Mouse (Mus musculus) hindbrain, embryonic 12.5 days (tissue): ENCODE data around the gene Arhgap29. TPM values are rescaled to one million over a fixed set of nuclear protein-coding genes. Genes with fewer than 3 reads are reported as not detected.

Source experiments
- ATAC-seq: fragments of 200-750 bp; cut with Nextera tagmentation; 2 replicates; pipeline ENCODE4 v1.8.0; 2017; ENCODE audit warnings: moderate TSS enrichment; ENCODE audit not compliant: low FRiP score
- H3K27ac ChIP-seq: fragments of 300-500 bp; sonication (generic); 2 replicates; pipeline ENCODE4 v1.5.1; 2016; ENCODE audit warnings: mild to moderate bottlenecking
- H3K27me3 ChIP-seq: fragments of 300-500 bp; sonication (generic); 2 replicates; pipeline ENCODE4 v1.6.1; 2016; ENCODE audit warnings: mild to moderate bottlenecking
- H3K36me3 ChIP-seq: fragments of 300-500 bp; sonication (generic); 2 replicates; pipeline ENCODE4 v1.6.1; 2016; ENCODE audit warnings: mild to moderate bottlenecking
- H3K4me1 ChIP-seq: fragments of 300-500 bp; sonication (generic); 2 replicates; pipeline ENCODE4 v1.6.1; 2016
- H3K4me2 ChIP-seq: fragments of 300-500 bp; sonication (generic); replicated peaks from 2 replicates; pipeline ENCODE4 v1.6.1; 2016; ENCODE audit warnings: mild to moderate bottlenecking
- H3K4me3 ChIP-seq: fragments of 300-500 bp; sonication (generic); 2 replicates; pipeline ENCODE4 v1.5.1; 2016; ENCODE audit warnings: mild to moderate bottlenecking
- H3K9ac ChIP-seq: fragments of 300-500 bp; sonication (generic); 2 replicates; pipeline ENCODE4 v1.6.1; 2016; ENCODE audit warnings: mild to moderate bottlenecking, moderate library complexity
- H3K9me3 ChIP-seq: fragments of 300-500 bp; sonication (generic); replicated peaks from 2 replicates; pipeline ENCODE4 v1.6.1; 2016; ENCODE audit warnings: mild to moderate bottlenecking
- WGBS: fragments of 180-500 bp; shearing (Covaris S2); methylation state at CpG from one replicate; pipeline ENCODE4 v1.1.7; 2016; 5-methylcytosine and 5-hydroxymethylcytosine counted together
- polyA plus RNA-seq: library from polyadenylated mRNA; unstranded; fragments of >200 nt; fragmentation: Nextera tagmentation; extraction: Ambion mirVana; gene quantifications from 2 replicates; pipeline ENCODE4 v1.2.1, GENCODE M21; 2016

The Arhgap29 gene
- polyA plus RNA-seq, 1 experiment from 2014 or later: 41.5 TPM

DNA sequence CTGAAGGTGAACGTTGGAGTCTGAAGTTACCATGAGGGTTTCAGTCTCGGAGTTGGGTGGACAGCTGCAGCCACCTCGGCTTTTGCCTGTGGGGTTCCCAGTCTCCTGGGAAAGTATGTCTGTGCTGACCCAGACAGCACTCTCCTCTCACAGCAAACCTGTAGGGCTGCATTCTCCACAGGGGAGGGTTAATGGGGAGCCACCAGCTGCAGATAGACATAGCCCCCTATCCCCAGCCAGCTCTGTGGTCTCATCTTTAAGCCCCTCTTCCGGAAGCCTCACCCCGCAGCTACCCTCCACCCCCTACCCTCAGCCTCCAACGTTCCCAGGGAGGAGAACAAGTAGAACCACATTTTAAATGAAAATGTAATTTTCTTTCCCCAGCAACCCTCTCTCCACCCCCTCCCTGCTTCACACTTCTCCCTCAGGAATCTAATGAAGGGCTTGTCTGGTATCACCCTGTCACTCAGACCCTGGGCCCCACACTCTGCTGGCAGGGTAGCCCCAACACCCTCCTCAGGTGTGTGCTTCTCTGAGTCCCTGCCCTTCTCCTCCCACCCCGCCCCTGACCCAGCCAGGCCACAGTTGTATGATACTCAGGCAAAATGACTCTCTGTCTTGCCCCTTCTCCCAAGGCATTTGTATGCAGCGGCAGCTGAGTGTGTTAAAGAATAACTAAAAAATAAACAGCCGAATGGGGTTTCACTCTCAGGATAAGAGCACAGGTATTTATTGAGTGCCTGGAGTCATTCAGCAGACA is 106.3 kb downstream of the Arhgap29 start:
- no peaks in the 10 kb centered on the region for H3K9me3 ChIP-seq
- 0 out of 2 replicates have a peak, but pooled peaks cover 5% of the 10 kb centered on the region for H3K4me1 ChIP-seq
- 61% methylated on average over 9 of the region's 9 CpGs for WGBS
- H3K27me3 ChIP-seq: peaks cover 6% of the 10 kb centered on the region; the same call in 1 of the 2 replicates
- no peak overlapping the region for H3K4me3 ChIP-seq
- no peak overlapping the region for H3K4me2 ChIP-seq
- H3K27ac ChIP-seq: no peak overlapping the region
- H3K9ac ChIP-seq: no peak overlapping the region
- H3K36me3 ChIP-seq: no peaks in the 10 kb centered on the region
- ATAC-seq: no peak

DNA sequence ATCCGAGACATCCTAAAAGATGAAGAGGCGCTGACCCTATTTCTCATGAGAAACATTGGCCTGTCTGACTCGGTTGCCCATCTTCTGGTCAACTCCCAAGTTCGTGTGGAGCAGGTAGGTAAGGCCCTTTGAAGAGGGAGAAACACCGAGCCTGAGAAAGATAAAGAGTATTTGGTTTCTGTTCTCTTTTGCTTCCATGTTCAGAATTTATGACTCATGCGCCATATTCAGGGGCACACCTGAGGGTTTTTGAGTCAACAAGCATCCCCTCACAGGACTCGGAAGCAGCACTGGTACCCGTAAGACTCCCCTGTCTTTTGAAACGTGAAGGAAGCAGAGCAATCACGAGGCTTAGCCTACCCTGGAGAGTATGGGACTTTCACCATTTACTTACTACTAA is 110.2 kb downstream of the Arhgap29 start:
- no peak overlapping the region for H3K4me3 ChIP-seq
- H3K36me3 ChIP-seq: no peaks in the 10 kb centered on the region
- H3K9ac ChIP-seq: no peak overlapping the region
- no peaks in the 10 kb centered on the region for H3K4me1 ChIP-seq
- H3K4me2 ChIP-seq: no peak overlapping the region
- no peak for ATAC-seq
- no peaks in the 10 kb centered on the region for H3K27me3 ChIP-seq
- H3K9me3 ChIP-seq: no peaks in the 10 kb centered on the region
- WGBS: 88% methylated on average over 10 of the region's 10 CpGs
- no peak overlapping the region for H3K27ac ChIP-seq

DNA sequence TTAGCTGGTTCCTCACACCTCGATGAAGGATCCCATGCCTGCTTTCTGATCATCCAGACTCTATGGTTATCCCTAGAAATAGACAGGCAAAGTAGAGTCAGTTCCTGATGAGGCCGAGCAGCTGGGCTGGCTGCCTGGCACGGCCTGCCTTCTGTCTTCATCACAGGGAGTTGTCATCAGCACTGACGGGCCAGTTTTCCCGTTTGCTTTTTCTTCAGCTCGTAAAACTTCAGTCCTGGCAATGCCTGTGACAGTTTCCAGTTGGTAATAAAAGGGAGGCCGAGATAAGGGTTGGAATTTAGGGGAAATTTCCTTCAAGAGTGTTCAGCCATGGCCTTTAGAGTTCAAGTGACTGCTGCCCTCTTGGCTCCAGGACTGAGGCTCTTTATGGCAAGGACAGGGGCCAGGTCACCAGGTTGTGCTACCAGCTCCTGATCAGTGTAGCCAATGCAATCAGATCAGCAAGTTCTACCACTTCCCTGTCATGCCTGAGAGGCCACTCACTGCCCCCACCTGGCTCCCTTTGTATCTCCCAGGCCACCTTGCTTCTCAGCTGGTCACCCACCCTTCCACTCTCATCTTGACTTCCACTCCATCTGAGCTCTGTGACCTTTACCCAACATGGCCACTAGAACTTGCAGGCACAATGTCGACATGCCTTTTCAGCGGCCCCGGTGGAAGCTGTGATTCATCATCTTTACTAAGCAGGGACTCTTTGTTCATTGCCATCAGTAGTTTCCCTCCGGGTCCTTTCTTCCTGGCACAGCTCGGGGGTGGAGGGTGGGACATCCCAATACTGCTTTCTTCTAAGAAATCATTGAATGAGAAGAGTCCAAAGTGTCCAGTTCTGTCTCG is 112.4 kb downstream of the Arhgap29 start:
- Histone ChIP-seq H3K27me3 (no peaks in the 10 kb centered on the region), H3K4me2 (no peak overlapping the region), H3K9me3 (no peaks in the 10 kb centered on the region), H3K27ac (no peak overlapping the region), H3K4me3 (no peak overlapping the region), H3K4me1 (no peaks in the 10 kb centered on the region), H3K36me3 (no peaks in the 10 kb centered on the region), H3K9ac (no peak overlapping the region)
- no peak for ATAC-seq
- WGBS: 85% methylated on average over 13 of the region's 13 CpGs

Other genes starting within 250 kb of the Arhgap29 start
- gene F3, start 229.0 kb upstream of the Arhgap29 start, polyA plus RNA-seq: 6.5 and 7.6 TPM in 2 replicates
- 65.3 and 72.3 TPM in 2 replicates for gene Abcd3, start 137.2 kb upstream of the Arhgap29 start, polyA plus RNA-seq
- 2.6 and 2.7 TPM in 2 replicates for gene Abca4, start 91.9 kb downstream of the Arhgap29 start, polyA plus RNA-seq